Mouse (Mus musculus) neutrophil, adult 5-6 weeks (primary cell): ENCODE data around the gene Kcnj11. TPM values are rescaled to one million over a fixed set of nuclear protein-coding genes. Genes with fewer than 3 reads are reported as not detected.

Experiments used
- ATAC-seq: fragments of 151-379, 151-347 bp; 2 replicates; pipeline ENCODE4 v1.8.0; 2017; ENCODE audit warnings: mild to moderate bottlenecking, moderate TSS enrichment; ENCODE audit not compliant: insufficient number of reproducible peaks, poor library complexity, low FRiP score, severe bottlenecking; ENCODE audit errors: extremely low read depth
- total RNA-seq: library from RNA; stranded (forward); fragments of 200-1000 nt; gene quantifications from 2 replicates; pipeline ENCODE4 v1.2.3, GENCODE M21; 2017

The Kcnj11 gene
- total RNA-seq, 1 experiment from 2014 or later: not detected

- no peak for ATAC-seq
Measured at GRCm38 (mm10) chr7:46110079-46110478, 9.5 kb upstream of the Kcnj11 start.

GRCm38 (mm10) chr7:46105484-46105883, 4.9 kb upstream of the Kcnj11 start:
- ATAC-seq: no peak

GRCm38 (mm10) chr7:46104256-46104915, 3.8 kb upstream of the Kcnj11 start:
- ATAC-seq: no peak

- no peak for ATAC-seq
Measured at GRCm38 (mm10) chr7:46103771-46104170, 3.2 kb upstream of the Kcnj11 start.

GRCm38 (mm10) chr7:46103075-46103591, 2.6 kb upstream of the Kcnj11 start:
- no peak for ATAC-seq

GRCm38 (mm10) chr7:46099682-46100081, 882 bp downstream of the Kcnj11 start:
- no peak for ATAC-seq

- no peak for ATAC-seq
Measured at GRCm38 (mm10) chr7:46098919-46099286, 1.7 kb downstream of the Kcnj11 start.

- no peak for ATAC-seq
Measured at GRCm38 (mm10) chr7:46098221-46098918, 2.2 kb downstream of the Kcnj11 start.

GRCm38 (mm10) chr7:46097319-46097783, 3.2 kb downstream of the Kcnj11 start:
- no peak for ATAC-seq

GRCm38 (mm10) chr7:46096136-46096535, 4.4 kb downstream of the Kcnj11 start:
- peak; percentile 50 for ATAC-seq

GRCm38 (mm10) chr7:46092803-46093202, 7.8 kb downstream of the Kcnj11 start:
- ATAC-seq: no peak

- no peak for ATAC-seq
Measured at GRCm38 (mm10) chr7:46088241-46088640, 12.3 kb downstream of the Kcnj11 start.

GRCm38 (mm10) chr7:46086378-46086777, 14.2 kb downstream of the Kcnj11 start:
- no peak for ATAC-seq

GRCm38 (mm10) chr7:46084839-46085513, 15.6 kb downstream of the Kcnj11 start:
- no peak for ATAC-seq

- ATAC-seq: no peak
Measured at GRCm38 (mm10) chr7:46084024-46084423, 16.5 kb downstream of the Kcnj11 start.

GRCm38 (mm10) chr7:46077675-46078074, 22.9 kb downstream of the Kcnj11 start:
- no peak for ATAC-seq

GRCm38 (mm10) chr7:46076844-46077243, 23.7 kb downstream of the Kcnj11 start:
- no peak for ATAC-seq

- ATAC-seq: no peak
Measured at GRCm38 (mm10) chr7:46068831-46069230, 31.7 kb downstream of the Kcnj11 start.

GRCm38 (mm10) chr7:46063296-46063695, 37.3 kb downstream of the Kcnj11 start:
- no peak for ATAC-seq

GRCm38 (mm10) chr7:46061614-46062013, 39.0 kb downstream of the Kcnj11 start:
- ATAC-seq: no peak
